Mouse (Mus musculus): ENCODE measurements at regions not wholly inside any gene's neighbourhood (a gene's known extent, or its start where the extent isn't known, plus 50 kb on each side); places are given as distances from the start of the nearest gene placed in this dataset.

DNA sequence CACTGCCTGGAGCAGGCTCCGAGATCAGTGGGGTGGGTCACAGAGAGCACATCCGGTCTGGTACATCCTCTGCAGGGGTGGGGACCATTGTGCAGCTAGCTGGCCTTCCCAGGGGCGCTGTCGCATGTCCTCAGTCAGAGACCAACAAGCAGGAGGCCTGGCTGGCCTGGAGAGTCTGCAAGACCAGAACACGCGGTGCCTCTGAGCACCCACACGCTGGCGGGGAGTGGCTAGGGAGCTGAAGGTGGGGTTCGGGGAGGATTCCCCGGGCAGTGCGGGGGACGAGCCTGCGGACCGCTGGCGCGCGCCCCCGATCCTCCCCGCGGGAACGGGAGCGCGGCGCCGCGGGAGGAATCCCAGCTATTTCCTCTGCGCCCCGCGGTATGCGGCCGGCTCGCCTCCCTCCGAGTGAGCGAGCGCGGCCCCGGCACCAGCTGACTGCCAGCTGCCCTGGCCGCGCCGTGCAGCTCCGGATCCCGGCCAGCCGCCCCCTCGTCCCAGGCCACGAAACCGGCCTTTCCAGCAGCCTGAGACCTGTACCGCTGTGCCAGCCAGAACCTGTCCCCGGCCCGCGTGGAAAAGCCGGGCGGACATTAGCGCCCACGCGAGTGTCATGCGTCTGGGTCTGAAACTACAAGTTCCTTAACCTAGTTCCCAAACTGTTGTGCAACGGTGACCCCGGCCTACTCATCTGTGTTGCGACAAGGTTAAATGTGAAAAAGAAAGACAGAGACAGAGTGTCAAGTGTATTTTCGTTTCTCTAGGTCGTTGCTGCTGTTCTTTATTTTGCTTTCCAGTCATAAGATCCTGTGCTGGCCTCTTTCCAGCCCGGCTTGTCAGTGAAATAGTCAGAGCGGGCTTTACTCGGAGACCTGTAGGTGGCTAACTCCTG lies 61.2 kb downstream of the Pkdcc start:
- peak; percentile 66 for DNase-seq (ENCODE audit: low read depth, low spot score)

DNA sequence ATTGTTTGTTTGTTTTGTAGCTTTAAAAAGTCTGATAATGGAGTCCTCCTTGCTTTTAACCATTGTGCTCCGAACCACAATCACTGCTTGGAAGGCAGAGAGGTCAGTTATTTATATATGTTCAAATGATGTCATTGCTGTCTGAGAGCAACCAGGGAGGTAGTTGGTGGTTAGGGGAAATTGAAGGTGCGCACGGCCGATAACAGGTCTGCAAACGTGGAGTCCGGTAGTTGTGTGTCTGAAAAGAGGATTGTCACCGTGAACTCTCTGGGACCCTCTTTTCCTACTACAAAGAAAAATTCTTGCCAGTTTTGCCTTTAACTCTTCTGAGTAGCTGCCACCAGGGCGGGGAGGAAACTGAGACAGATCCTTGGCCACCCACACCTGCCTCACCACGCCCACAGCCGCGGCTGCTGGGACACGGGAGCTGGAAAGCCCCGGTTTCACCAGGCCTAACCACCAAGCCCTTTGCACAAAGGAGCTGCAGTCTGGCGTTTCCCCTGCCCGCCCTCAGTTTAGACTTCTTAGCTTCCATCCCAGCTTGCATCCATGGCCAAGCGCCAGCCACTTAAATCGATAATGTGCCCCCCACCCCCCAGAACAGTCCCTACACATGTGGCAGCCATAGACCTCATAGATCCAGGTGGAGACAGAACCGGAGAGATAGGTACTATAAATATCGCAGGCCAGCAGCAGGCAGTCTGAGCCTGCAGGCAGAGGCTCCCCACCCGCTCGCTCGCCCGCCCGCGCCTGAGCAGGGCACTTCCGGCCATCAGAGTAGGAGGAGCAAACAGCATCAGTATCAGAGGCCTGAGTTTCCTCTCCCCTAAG lies 62.2 kb downstream of the Pkdcc start:
- peak; percentile 92 for DNase-seq (ENCODE audit: low read depth, low spot score)

DNA sequence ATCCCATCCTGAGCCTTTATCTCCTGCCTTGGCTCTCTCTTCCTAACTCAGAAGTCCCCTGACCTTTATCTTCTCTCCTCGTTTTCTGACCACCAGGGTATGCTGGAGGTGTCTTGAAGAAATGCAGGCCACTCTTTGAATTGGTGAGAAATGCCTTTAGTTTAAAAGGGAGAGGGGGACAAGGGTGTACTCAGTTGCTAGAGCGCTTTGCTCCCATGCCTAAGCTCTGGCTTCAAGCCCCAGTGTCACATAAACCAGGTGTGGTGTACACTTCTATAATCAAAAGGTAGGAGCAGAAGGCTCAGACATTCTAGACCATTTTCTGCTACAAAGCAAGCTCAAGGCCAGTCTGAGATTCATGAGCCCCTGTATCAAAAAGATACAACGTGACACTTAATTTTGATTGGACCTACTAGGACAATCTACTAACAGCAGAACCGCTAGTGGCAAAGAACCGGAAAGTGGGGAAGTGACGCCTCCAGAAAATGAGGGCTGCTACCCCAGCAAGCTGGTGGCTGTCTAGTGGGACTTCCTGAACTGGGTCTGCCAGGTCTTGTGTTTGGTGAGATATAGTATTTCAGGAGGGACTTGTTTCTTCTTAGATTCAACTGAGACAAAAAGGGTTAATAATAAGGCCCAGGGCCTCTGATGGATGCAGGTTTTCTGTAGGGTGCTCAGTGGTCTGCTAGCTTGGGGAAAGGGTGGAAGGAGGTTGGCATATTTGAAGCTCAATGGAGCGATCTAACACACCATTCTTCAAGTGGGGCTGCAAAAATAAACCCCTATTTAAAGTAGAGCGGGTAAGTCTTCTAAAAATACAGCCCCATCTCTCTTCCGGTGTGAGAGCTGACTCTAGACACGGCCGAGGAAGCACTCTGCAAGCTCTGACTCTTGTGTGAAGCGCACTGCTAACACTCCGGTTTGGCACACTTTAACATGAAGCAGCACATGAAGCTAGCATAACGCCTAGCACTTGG lies 63.1 kb downstream of the Pkdcc start:
- peak; percentile 72 for DNase-seq (ENCODE audit: low read depth, low spot score)

DNA sequence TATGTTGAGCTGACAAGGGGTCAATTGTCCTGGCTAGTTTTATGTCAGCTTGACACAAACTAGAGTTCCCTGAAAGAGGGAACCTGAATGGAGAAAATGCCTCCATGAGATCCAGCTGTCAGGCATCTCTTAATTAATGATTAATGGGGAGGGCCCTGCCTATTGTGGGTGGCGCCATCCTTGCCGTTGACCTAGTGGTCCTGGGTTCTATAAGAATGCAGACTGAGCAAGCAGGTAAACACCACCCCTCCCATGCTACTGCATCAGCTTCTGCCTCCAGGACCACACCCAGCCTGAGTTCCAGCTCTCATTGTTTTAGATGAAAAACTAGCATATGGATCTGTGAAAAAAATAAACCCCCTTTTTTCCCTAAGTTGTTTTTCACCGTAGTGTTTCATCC lies 67.4 kb upstream of the Eml4 start:
- no peak for DNase-seq (ENCODE audit: low read depth, low spot score)

DNA sequence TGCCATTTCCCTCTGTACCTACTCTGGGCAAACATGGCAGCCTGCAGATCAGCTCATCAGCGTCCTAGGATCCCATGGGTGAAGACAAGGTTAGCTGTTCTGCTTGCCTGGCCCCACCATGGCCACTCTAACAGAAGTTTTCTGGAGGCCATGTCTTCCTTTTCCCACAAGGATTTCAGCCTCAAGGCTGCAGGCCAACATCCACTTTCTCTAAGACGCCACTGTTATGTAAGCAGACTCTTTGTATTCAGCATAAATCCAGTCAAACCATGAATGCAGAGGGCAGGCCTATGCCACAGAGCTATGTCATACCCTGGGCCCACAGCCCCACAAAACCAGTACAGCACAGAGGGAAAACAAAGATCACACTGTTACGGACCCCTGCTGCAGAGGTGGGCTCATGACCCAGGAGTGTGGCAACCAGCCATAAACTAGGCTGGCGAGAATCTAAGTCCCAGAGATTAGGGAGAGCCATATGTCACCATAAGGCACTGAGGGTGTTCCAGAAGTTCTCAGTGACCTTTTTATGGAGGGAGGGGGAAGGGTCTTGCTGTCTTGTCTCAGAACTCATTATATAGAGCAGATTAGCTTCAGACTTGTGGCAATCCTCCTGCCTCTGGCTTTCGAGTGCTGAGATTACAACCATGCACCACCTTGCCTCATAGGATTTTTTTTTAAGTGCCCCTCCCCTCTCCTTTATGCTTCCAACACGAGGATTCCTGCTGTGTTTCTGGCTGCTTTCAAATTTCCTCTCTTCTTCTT lies 63.2 kb upstream of the Eml4 start:
- DNase-seq (ENCODE audit: low read depth, low spot score), result no peak

DNA sequence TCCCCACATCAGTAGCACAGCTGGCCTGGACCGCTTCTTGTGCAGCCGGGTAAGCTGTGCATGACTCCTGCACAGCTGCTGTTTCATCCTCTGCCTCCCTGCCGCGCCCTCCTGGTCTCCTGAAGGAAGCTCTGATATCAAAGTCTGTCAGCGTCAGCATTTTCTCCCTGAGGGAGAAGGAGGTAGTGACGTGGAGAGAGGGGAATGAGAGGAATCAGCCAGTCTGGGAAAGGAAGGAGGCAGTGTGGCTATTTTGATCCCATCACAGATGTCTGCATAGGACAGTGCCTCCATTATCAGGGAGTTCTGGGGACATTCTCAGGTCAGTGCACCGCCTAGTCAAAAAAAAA lies 62.6 kb upstream of the Eml4 start:
- DNase-seq (ENCODE audit: low read depth, low spot score), result no peak

DNA sequence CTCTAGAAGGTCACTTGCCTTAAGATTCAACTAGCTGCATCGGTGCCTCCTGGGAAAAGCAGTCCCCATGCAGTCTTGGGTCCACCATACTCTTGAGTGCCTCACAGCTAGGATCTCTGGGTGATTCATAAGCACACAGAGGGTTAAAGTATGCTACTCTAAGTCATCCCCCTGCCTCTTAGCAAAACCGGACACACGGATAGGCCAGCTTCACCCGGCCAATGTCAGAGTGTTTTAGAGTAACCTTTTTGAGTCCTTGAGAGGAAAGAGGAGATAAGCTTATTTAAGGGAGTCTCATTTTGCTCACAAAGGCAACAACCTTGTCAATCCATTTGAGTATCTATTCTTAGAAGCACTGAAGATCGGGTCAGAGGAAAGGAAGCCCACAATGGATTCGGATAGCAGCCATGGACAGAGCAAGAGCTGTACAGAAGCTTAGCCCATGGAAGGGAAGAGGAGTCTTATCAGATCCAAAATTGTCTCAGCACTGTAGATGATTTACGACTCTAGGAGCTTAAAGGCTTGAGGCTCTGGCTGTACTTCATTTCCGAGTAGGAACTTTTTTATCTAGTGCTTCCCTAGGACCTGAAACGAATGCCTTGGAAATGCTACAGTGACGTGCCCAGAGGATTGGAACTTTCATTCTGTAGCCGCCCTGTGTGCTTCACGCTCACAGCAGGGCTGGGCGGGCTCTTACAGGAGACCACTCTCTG lies 55.0 kb upstream of the Eml4 start:
- no peak for DNase-seq (ENCODE audit: low read depth, low spot score)

DNA sequence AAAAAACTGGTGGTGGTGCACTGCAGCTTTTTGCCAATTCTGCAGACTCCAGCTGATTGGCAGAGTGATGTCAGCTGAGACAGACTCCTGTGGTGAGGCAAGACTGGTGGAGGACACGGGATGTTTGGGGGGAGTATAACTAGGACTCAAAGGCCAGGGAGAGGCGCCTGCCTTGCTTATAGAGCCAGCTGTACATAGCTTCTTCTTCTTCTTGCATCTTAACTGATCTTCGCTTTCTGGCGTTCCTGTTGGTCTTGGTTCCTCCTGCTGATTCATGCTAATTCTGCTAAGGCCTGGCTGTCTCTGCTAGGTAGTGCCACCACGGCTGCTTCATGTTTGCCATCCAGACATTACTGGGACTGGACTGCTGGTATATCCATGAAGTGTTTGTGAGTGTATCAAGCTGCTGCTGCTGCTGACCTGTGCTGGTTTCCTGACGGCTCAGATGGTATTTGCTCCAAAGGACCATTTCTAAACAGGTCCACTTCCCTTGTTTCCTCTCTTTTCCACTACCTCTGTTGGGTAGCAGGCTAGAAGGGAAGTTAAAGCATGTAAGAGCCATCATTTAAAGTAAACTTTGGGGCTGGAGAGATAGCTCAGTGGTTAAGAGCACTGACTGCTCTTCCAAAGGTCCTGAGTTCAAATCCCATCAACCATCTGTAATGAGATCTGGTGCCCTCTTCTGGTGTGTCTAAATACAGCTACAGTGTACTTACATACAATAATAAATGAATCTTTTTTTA lies 53.2 kb upstream of the Eml4 start:
- DNase-seq (ENCODE audit: low read depth, low spot score), result no peak
